Mouse (Mus musculus): ENCODE results near the gene Tmem79. TPM values are rescaled to one million over a fixed set of nuclear protein-coding genes. Genes with fewer than 3 reads are reported as not detected.
"Not testable (repeated sequence)": the region's sequence is repeated elsewhere in the genome, so short reads cannot be mapped to it uniquely, and the experiment has no call there.

The Tmem79 gene
- total RNA-seq, 2 experiments from 2014 or later = 2.2 to 2.3 TPM

DNA sequence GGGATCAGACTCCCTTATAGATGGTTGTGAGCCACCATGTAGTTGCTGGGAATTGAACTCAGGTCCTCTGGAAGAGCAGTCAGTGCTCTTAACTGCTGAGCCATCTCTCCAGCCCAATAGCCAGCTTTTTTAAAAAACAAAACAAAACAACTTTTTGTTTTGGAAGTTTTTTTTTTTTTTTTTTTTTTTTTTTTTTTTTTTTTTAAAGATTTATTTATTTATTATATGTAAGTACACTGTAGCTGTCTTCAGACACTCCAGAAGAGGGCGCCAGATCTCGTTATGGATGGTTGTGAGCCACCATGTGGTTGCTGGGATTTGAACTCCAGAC lies 50.4 kb downstream of the Tmem79 start:
- DNase-seq (ENCODE audit: low spot score in 2 of 2) = not testable (repeated sequence)

DNA sequence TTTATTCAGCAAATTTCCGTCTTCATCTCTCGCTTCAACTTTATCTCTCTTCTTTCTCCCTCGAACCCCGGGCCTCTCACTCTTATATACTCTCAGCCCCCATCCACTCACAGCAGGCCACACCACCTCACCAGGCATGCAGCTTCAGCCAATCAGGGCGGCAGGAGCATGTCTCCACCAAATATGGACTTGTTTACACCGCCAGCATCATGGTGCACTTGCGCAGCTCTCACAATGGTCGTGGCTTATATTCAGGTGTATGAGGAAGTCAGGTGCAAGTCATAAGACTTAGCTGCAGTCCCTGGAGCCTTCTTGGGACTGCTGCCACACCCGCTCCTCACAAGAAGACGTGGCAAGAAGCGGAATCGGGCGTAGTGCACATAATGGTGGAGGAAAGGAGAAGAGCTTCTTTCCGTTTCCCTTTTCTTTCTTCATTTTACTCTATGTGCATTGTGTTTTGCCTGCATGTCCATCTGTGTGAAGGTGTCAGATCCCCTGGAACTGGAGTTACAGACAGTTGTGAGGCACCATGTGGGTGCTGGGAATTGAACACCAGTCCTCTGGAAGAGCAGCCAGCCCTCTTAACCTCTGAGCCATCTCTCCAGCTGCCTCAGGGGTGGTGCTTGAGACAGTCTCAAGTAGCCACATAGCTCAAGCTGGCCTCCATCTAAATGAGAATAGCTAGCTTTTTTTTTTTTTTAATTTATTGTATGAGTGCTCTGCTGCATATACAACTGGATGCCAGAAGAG lies 51.0 kb downstream of the Tmem79 start:
- not testable (repeated sequence) for DNase-seq (ENCODE audit: low spot score in 2 of 2)

DNA sequence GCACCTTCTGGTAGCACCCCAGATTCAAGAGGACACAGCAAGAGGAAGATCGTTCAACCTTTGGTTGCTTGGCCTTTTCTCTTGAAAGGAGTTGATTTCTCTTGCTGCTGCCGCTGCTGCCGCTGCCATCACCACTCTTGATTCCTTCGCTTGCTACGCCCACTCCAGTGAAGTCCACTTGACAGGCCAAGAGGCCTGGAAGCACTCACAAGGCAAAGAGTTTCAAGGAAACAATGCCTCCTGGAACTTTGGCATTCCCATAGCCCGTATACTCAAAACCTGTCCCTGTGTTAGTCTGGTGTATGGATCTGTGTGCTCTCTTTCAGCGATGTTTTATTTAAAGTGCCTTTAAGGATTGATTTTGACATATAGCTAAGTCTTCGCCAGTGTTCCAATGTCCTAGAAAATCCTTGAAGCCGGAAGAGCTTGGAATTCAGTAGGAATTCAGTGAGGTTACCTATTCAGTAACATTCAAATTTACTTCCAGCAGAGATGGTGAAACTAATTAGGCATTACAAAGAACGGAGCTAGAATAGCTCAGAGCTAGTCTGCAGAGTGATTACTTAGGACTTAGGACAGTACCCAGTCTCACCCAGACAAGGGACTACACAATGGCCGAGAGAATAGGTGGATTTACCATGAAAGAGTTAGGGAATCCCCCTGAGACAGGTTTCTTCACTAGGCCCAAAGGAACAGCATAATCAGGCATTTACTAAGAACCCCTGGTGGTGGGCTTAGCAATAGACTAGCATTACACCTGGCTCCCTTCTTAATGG lies 54.6 kb downstream of the Tmem79 start:
- not testable (repeated sequence) for DNase-seq (ENCODE audit: low spot score in 2 of 2)

DNA sequence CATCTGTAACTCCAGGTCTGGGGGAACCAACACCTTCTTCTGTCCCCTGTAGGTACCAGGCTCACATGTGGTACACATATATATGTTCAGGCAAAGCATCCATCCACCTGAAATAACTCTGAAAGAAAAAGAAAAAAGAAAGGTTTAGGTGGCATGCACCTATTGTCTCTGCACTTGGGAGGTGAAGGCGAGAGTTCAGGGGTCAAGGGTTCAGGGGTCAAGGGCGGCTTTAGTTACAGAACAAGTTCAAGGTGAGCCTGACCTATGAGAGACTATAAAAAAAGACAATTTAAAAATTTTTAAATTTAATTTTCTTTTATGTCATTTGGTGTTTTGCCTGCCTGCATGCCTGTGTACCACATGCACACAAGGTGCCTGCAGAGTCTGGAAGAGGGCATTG lies 55.9 kb downstream of the Tmem79 start:
- no peak for DNase-seq (ENCODE audit: low spot score in 2 of 2)

Other genes starting within 250 kb of the Tmem79 start
- gene Mef2d, start 193.8 kb downstream of the Tmem79 start, total RNA-seq (2021) = 100 to 1,000 TPM; 160 to 174 TPM
- under 1 TPM in 1 of 2 experiments, not detected in 1; 0.16 TPM for gene Rhbg, start 81.4 kb downstream of the Tmem79 start, total RNA-seq (2021)
- under 1 TPM; 0.26 to 0.59 TPM for gene Gm38392, start 48.9 kb downstream of the Tmem79 start, total RNA-seq (2021)
- gene Tsacc, start 39.1 kb downstream of the Tmem79 start, total RNA-seq (2021) = 10 to 100 TPM; 10.9 to 12.5 TPM
- 100 to 1,000 TPM; 231 to 248 TPM for gene Cct3, start 39.0 kb downstream of the Tmem79 start, total RNA-seq (2021)
- gene Glmp, start 11.1 kb downstream of the Tmem79 start, total RNA-seq (2021) = 10 to 100 TPM; 64.8 to 76.3 TPM
- 10 to 100 TPM; 46.1 to 46.4 TPM for gene Smg5, start 112 bp upstream of the Tmem79 start, total RNA-seq (2021)
- 1 to 10 TPM; 1.6 to 1.8 TPM for gene Paqr6, start 28.4 kb upstream of the Tmem79 start, total RNA-seq (2021)
- under 1 TPM in 1 of 2 experiments, not detected in 1; 0.27 TPM for gene Bglap3, start 36.6 kb upstream of the Tmem79 start, total RNA-seq (2021)
- not detected for gene Bglap2, start 42.6 kb upstream of the Tmem79 start, total RNA-seq (2021)
- 1 to 10 TPM in 1 of 2 experiments, not detected in 1; 1.4 TPM for gene Bglap, start 48.3 kb upstream of the Tmem79 start, total RNA-seq (2021)
- 10 to 100 TPM; 52.2 to 59.1 TPM for gene Pmf1, start 74.2 kb upstream of the Tmem79 start, total RNA-seq (2021)
- 10 to 100 TPM; 12.1 to 13.3 TPM for gene Slc25a44, start 89.0 kb upstream of the Tmem79 start, total RNA-seq (2021)
- 1 to 10 TPM; 3.0 to 4.4 TPM for gene Sema4a, start 125.0 kb upstream of the Tmem79 start, total RNA-seq (2021)
- gene Lmna, start 173.8 kb upstream of the Tmem79 start, total RNA-seq (2021) = 100 to 1,000 TPM; 355 to 365 TPM
- 10 to 100 TPM; 12.9 to 13.1 TPM for gene Mex3a, start 196.2 kb upstream of the Tmem79 start, total RNA-seq (2021)
- gene Rab25, start 212.2 kb upstream of the Tmem79 start, total RNA-seq (2021) = under 1 TPM; 0.57 to 0.91 TPM
- 10 to 100 TPM; 78.5 to 81.4 TPM for gene Lamtor2, start 216.9 kb upstream of the Tmem79 start, total RNA-seq (2021)
- 10 to 100 TPM; 54.9 to 58.0 TPM for gene Ubqln4, start 217.6 kb upstream of the Tmem79 start, total RNA-seq (2021)
- 100 to 1,000 TPM; 150 to 159 TPM for gene Ssr2, start 239.7 kb upstream of the Tmem79 start, total RNA-seq (2021)

All from gastrocnemius, postnatal 4 days (tissue).